Mouse (Mus musculus) liver, embryonic 14.5 days (tissue): ENCODE data around the gene BC055324. TPM values are rescaled to one million over a fixed set of nuclear protein-coding genes. Genes with fewer than 3 reads are reported as not detected.

ENCODE experiments used
- ATAC-seq: fragments of 200-750 bp; cut with Nextera tagmentation; 2 replicates; pipeline ENCODE4 v1.8.0; 2017; ENCODE audit warnings: moderate number of reproducible peaks, mild to moderate bottlenecking, moderate library complexity; ENCODE audit not compliant: insufficient read depth
- DNase-seq, 3 experiments: peaks; one replicate each; pipeline ENCODE4 v3.0.0-alpha.2; 2012 to 2013; ENCODE audit warnings: low read depth in 3 of 3, low spot score in 3 of 3
- H3K27ac ChIP-seq: fragments of 300-500 bp; sonication (generic); 2 replicates; pipeline ENCODE4 v1.5.1; 2014; ENCODE audit warnings: moderate library complexity, mild to moderate bottlenecking, control low read depth, inconsistent platforms
- H3K27me3 ChIP-seq: fragments of 300-500 bp; sonication (generic); 2 replicates; pipeline ENCODE4 v1.6.1; 2014; ENCODE audit warnings: mild to moderate bottlenecking, low read length, moderate library complexity; ENCODE audit not compliant: control insufficient read depth, insufficient read depth
- H3K36me3 ChIP-seq: fragments of 300-500 bp; sonication (generic); replicated peaks from 2 replicates; pipeline ENCODE4 v1.6.1; 2014; ENCODE audit warnings: low read depth; ENCODE audit not compliant: control insufficient read depth, insufficient read depth
- H3K4me1 ChIP-seq, 2 experiments: fragments of 200-500 bp in 1 of 2; fragments of 300-500 bp in 1 of 2; sonication (generic) in 1 of 2; replicated peaks; 2 replicates each; pipeline ENCODE4 v1.6.1; 2012 to 2014; ENCODE audit warnings: antibody characterized with exemption in 1 of 2, inconsistent platforms in 1 of 2, low read length in 1 of 2; ENCODE audit not compliant: control insufficient read depth in 2 of 2, insufficient read depth in 2 of 2
- H3K4me2 ChIP-seq: fragments of 300-500 bp; sonication (generic); 2 replicates; pipeline ENCODE4 v1.6.1; 2014; ENCODE audit warnings: low read depth, mild to moderate bottlenecking, control low read depth, moderate library complexity
- H3K4me3 ChIP-seq, 2 experiments: fragments of 200-500 bp in 1 of 2; fragments of 300-500 bp in 1 of 2; sonication (generic) in 1 of 2; 2 replicates each; pipeline ENCODE4 v1.5.1; 2012 to 2014; ENCODE audit warnings: low read depth in 2 of 2, low read length in 2 of 2, mild to moderate bottlenecking in 2 of 2, control low read depth in 1 of 2, inconsistent platforms in 1 of 2, moderate library complexity in 1 of 2; ENCODE audit not compliant: insufficient read depth in 1 of 2
- H3K9ac ChIP-seq: fragments of 300-500 bp; sonication (generic); replicated peaks from 2 replicates; pipeline ENCODE4 v1.6.1; 2014; ENCODE audit warnings: mild to moderate bottlenecking, control low read depth, moderate library complexity
- H3K9me3 ChIP-seq: fragments of 300-500 bp; sonication (generic); 2 replicates; pipeline ENCODE4 v1.6.1; 2016; ENCODE audit warnings: low read length, mixed read lengths; ENCODE audit not compliant: control insufficient read depth
- CTCF ChIP-seq: IDR thresholded peaks from 2 replicates; pipeline ENCODE4 v1.5.1; 2016; ENCODE audit warnings: antibody characterized with exemption, low read depth, control low read depth
- EP300 ChIP-seq: IDR thresholded peaks from 2 replicates; pipeline ENCODE4 v1.6.1; 2016; ENCODE audit warnings: antibody characterized with exemption, low read depth
- WGBS: fragments of 180-500 bp; shearing (Covaris S2); extraction: QIAGEN DNeasy Blood & Tissue Kit; methylation state at CpG from one replicate; pipeline ENCODE4 v1.1.7; 2014; ENCODE audit not compliant: insufficient replicate concordance; 5-methylcytosine and 5-hydroxymethylcytosine counted together
- polyA plus RNA-seq, 2 experiments: library from polyadenylated mRNA; depleted of rRNA in 1 of 2; stranded (reverse) in 1 of 2; unstranded in 1 of 2; fragments of >200 nt; fragmentation: Nextera tagmentation in 1 of 2; extraction: Ambion mirVana in 1 of 2; gene quantifications; 2 replicates each; pipeline versions ENCODE4 v1.2.1 to v1.2.3; 2012 to 2014

The BC055324 gene
- polyA plus RNA-seq, 2 experiments, result 7.9 to 10.0 TPM

DNA sequence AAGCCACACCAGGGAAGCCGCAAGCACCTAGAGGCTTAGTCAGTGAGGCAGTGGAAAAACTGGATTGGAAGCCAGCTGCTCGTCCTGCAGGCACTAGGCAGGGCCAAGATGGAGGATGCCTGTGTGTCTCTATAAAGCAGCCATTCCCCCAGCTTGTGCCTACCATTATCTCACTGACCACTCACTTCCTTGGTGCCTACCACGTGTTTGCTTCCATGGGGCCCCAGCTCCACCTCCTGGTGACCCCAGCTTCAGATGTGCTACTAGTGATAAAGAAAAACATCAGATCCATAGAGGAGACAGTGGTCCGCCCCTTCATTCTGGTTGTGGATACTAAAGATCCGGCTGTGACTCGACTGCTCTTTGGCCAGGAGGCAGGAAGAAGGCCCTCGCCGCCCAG is 62.8 kb downstream of the BC055324 start:
- Histone ChIP-seq H3K9me3 (no peaks in the 10 kb centered on the region), H3K4me2 (peak overlapping the region; percentile 70), H3K36me3 (peaks cover 24% of the 10 kb centered on the region), H3K4me1 (peaks cover 5 to 19% of the 10 kb centered on the region in 2 experiments; a peak in 3 of 4 replicates), H3K9ac (no peak overlapping the region), H3K4me3 (peak overlapping the region; percentile 15 to 80; a peak in 3 of 4 replicates), H3K27ac (no peak overlapping the region), H3K27me3 (no peaks in the 10 kb centered on the region)
- WGBS, result 47% methylated on average over 8 of the region's 8 CpGs
- no peak for TF ChIP-seq CTCF
- TF ChIP-seq EP300, result no peak
- DNase-seq, result peak in 2 of 3 experiments; percentile 18 to 26
- peak; percentile 8; the same call in 1 of the 2 replicates for ATAC-seq

- TF ChIP-seq EP300 (no peak), CTCF (no peak)
- ATAC-seq (peak; percentile 19), DNase-seq (peak in 1 of 3 experiments; percentile 22)
- H3K9ac ChIP-seq, result peak overlapping the region; percentile 92
- peak overlapping the region; percentile 70 for H3K4me2 ChIP-seq
- H3K9me3 ChIP-seq, result no peaks in the 10 kb centered on the region
- H3K4me1 ChIP-seq, result peaks cover 5 to 19% of the 10 kb centered on the region in 2 experiments; a peak in 3 of 4 replicates
- no peaks in the 10 kb centered on the region for H3K27me3 ChIP-seq
- under 1% methylated on average over 12 of the region's 12 CpGs for WGBS
- peak overlapping the region; percentile 80 to 94 for H3K4me3 ChIP-seq
- H3K36me3 ChIP-seq, result peaks cover 14% of the 10 kb centered on the region
- no peak overlapping the region for H3K27ac ChIP-seq
Measured at GRCm38 (mm10) chr1:163930458-163930794, 64.2 kb downstream of the BC055324 start.

GRCm38 (mm10) chr1:163929636-163930457 is 64.7 kb downstream of the BC055324 start:
- under 1% methylated on average over 77 of the region's 77 CpGs for WGBS
- Histone ChIP-seq H3K9ac (peak overlapping the region; percentile 92), H3K27me3 (no peaks in the 10 kb centered on the region), H3K4me2 (peak overlapping the region; percentile 70), H3K4me1 (peaks cover 5 to 19% of the 10 kb centered on the region in 2 experiments; a peak in 3 of 4 replicates), H3K36me3 (peaks cover 13% of the 10 kb centered on the region), H3K4me3 (peak overlapping the region; percentile 80 to 94), H3K27ac (peak overlapping the region; percentile 52; the same call in 1 of the 2 replicates), H3K9me3 (no peaks in the 10 kb centered on the region)
- ATAC-seq, result peak; percentile 91
- DNase-seq, result peak; percentile 77 to 78 (median 77)
- TF ChIP-seq EP300 (no peak), CTCF (0 out of 2 replicates have a peak, but pooled peaks have one; percentile 10)

GRCm38 (mm10) chr1:163928846-163929245 is 65.8 kb downstream of the BC055324 start, which contains the start of gene Scyl3:
Gene Scyl3, plus strand, starts transcription at chr1:163929100.
- Histone ChIP-seq H3K4me1 (peaks cover 5 to 19% of the 10 kb centered on the region in 2 experiments; a peak in 3 of 4 replicates), H3K27ac (peak within 1 kb of the TSS; percentile 52; the same call in 1 of the 2 replicates), H3K9ac (peak within 1 kb of the TSS; percentile 92), H3K9me3 (no peaks in the 10 kb centered on the region), H3K4me3 (peak within 1 kb of the TSS; percentile 80 to 94), H3K36me3 (peaks cover 6% of the 10 kb centered on the region), H3K4me2 (peak within 1 kb of the TSS; percentile 70), H3K27me3 (no peaks in the 10 kb centered on the region)
- TF ChIP-seq EP300, result no peak
- TF ChIP-seq CTCF, result no peak
- no peak for ATAC-seq
- DNase-seq, result no peak
- WGBS, result 64% methylated on average over 7 of the region's 7 CpGs

DNA sequence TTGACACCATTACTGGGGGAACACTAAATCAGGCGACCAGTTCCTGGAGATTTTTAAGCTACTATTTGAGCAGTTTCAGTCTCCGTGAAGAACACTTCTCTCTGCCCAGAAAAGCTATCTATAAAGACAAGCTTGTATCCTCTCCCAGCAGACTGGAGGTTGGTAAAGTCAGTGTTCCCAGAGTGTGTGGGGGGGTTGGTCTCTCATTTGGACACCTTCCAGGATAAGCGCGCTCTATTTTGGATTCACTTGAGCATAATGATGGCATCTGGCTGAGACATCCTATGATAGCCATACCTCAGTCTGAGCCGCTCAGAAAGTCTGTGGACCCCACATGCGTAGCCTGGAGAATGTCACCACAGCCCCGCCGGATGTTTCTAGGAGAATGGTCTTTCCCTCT is 70.5 kb downstream of the BC055324 start:
- WGBS, result 72% methylated on average over 8 of the region's 8 CpGs
- DNase-seq (no peak), ATAC-seq (no peak)
- H3K9me3 ChIP-seq, result no peaks in the 10 kb centered on the region
- H3K4me2 ChIP-seq, result no peak overlapping the region
- H3K9ac ChIP-seq, result no peak overlapping the region
- no peak overlapping the region for H3K4me3 ChIP-seq
- TF ChIP-seq EP300, result no peak
- no peak for TF ChIP-seq CTCF
- H3K27me3 ChIP-seq, result no peaks in the 10 kb centered on the region
- peaks cover 0 to 5% of the 10 kb centered on the region in 2 experiments; a peak in 2 of 4 replicates for H3K4me1 ChIP-seq
- no peaks in the 10 kb centered on the region for H3K36me3 ChIP-seq
- H3K27ac ChIP-seq, result no peak overlapping the region
